12 mouse cellular contexts compared by ENCODE assay signal in the genomic region with DNA sequence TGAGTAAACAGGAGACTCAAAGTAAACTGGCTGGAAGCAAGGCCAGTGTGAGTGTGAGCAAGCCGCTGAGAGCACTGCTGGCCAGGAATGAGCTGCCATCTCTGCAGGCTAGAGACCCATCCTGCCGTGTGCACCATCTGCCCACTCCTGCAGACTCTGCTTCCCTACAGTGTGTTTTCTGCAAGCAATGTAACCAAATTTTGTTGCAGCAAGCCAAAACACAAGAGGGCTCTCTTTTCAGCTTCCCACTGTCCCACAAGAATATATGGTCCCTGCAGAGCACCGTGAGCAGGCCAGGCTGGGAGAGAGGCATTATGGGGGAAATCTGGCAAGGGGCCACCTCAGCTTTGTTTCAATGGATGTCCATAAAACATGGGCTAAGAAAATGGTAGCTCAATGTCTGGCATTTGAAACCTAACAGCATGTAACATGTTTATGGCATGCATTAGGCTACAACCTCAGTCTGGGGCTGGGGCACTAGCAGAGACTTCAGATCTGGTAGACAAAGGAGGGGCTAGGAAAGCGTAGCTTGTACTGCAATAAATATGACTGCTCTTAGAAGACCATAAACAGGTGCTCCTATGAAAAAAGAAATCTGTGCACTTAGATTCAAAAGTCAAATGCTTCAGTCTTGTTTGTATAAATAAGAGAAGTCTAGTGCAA.
A peak's percentile ranks its signal among the peaks of the same experiment; 100 is the strongest.
DNase-seq lines count a peak whose midpoint lies in the region; ATAC-seq and TF ChIP-seq lines count a peak whose summit lies in the region.
"Had no signal": no experiment of that assay in that cellular context is flagged by ENCODE, and none has a peak within 500 bp of the region (broad histone marks: within the 10 kb centered on the region; RNA-seq: fewer than 3 reads in every experiment).

No protein-coding gene starts in this region.

- TF ChIP-seq CTCF in cerebellum, adult 2 months (IDR thresholded peaks at IDR 0.05; ENCODE audit: borderline replicate concordance, insufficient read depth, low read depth, low read length): peak; percentile 7; the same call in 1 of the 2 replicates

- TF ChIP-seq POLR2A in cerebellum, adult 2 months (IDR thresholded peaks at IDR 0.05; ENCODE audit: borderline replicate concordance, insufficient read depth, low read length): no peak

- no peak overlapping the region for H3K27ac ChIP-seq in forebrain, embryonic 14.5 days (ENCODE audit: low read depth, low read length)
- H3K27ac ChIP-seq in forebrain, embryonic 12.5 days: no peak overlapping the region
- H3K27ac ChIP-seq in cerebellum, adult 2 months (ENCODE audit: insufficient read depth, low read length): no peak overlapping the region
- H3K27ac ChIP-seq in limb, embryonic 12.5 days: peak overlapping the region; percentile 84
- H3K27ac ChIP-seq: layer of hippocampus, adult 2 months had no signal

- ATAC-seq in forebrain, embryonic 14.5 days: 0 out of 2 replicates have a peak, but pooled peaks have one; percentile 48
- ATAC-seq in forebrain, embryonic 12.5 days (ENCODE audit: low FRiP score): no peak
- ATAC-seq in limb, embryonic 12.5 days (ENCODE audit: insufficient number of reproducible peaks, insufficient read depth, low FRiP score, low TSS enrichment, low read depth): 0 out of 2 replicates have a peak, but pooled peaks have one; percentile 47

- H3K27me3 ChIP-seq in forebrain, embryonic 14.5 days (replicated peaks; ENCODE audit: control insufficient read depth, insufficient read depth, low read length): no peaks in the 10 kb centered on the region
- H3K27me3 ChIP-seq in forebrain, embryonic 12.5 days: peaks cover 20% of the 10 kb centered on the region
- H3K27me3 ChIP-seq in cerebellum, adult 2 months (ENCODE audit: control insufficient read depth, insufficient read depth, low read length): no peaks in the 10 kb centered on the region
- 0 out of 2 replicates have a peak, but pooled peaks cover 6% of the 10 kb centered on the region for H3K27me3 ChIP-seq in limb, embryonic 12.5 days

- WGBS in forebrain, embryonic 14.5 days: 46% methylated on average over 4 of the region's 4 CpGs
- 65% methylated on average over 4 of the region's 4 CpGs for WGBS in forebrain, embryonic 12.5 days
- 17% methylated on average over 4 of the region's 4 CpGs for WGBS in cerebellum, adult 2 months
- 39% methylated on average over 4 of the region's 4 CpGs for WGBS in limb, embryonic 12.5 days

- peak; percentile 36 for DNase-seq in forebrain, embryonic 14.5 days (ENCODE audit: low spot score)
- DNase-seq in kidney, postnatal 10 days: peak; percentile 9
- no peak for DNase-seq in kidney, postnatal 36 days
- peak; percentile 87 to 95 for DNase-seq in cerebellum, adult 2 months
- DNase-seq in layer of hippocampus, adult 9-10 months (ENCODE audit: low spot score): no peak
- no peak for DNase-seq in layer of hippocampus, adult 11-12 months (ENCODE audit: low spot score)
- DNase-seq: B cell, adult 2 months; kidney, adult 11 months; lung, adult 18-20 months had no signal

- no peak overlapping the region for H3K9ac ChIP-seq in forebrain, embryonic 14.5 days (ENCODE audit: low read length)
- no peak overlapping the region for H3K9ac ChIP-seq in forebrain, embryonic 12.5 days
- H3K9ac ChIP-seq in limb, embryonic 12.5 days (replicated peaks): no peak overlapping the region

- no peaks in the 10 kb centered on the region for H3K36me3 ChIP-seq in forebrain, embryonic 14.5 days (ENCODE audit: control insufficient read depth, insufficient read depth, low read length)
- no peaks in the 10 kb centered on the region for H3K36me3 ChIP-seq in forebrain, embryonic 12.5 days (replicated peaks)
- 0 out of 2 replicates have a peak, but pooled peaks cover 3% of the 10 kb centered on the region for H3K36me3 ChIP-seq in limb, embryonic 12.5 days

- no peaks in the 10 kb centered on the region for H3K9me3 ChIP-seq in forebrain, embryonic 14.5 days (replicated peaks; ENCODE audit: control insufficient read depth, low read length)
- no peaks in the 10 kb centered on the region for H3K9me3 ChIP-seq in forebrain, embryonic 12.5 days
- no peaks in the 10 kb centered on the region for H3K9me3 ChIP-seq in limb, embryonic 12.5 days

- H3K4me1 ChIP-seq in forebrain, embryonic 14.5 days (ENCODE audit: control insufficient read depth, insufficient read depth, low read length): peaks cover 5% of the 10 kb centered on the region; the same call in 1 of the 2 replicates
- H3K4me1 ChIP-seq in forebrain, embryonic 12.5 days: peaks cover 7% of the 10 kb centered on the region; the same call in 1 of the 2 replicates
- peaks cover 5% of the 10 kb centered on the region; the same call in 1 of the 2 replicates for H3K4me1 ChIP-seq in cerebellum, adult 2 months (ENCODE audit: control insufficient read depth, insufficient read depth, low read length)
- peaks cover 24% of the 10 kb centered on the region for H3K4me1 ChIP-seq in limb, embryonic 12.5 days (replicated peaks)

- no peak overlapping the region for H3K4me3 ChIP-seq in forebrain, embryonic 14.5 days (ENCODE audit: low read depth, low read length)
- no peak overlapping the region for H3K4me3 ChIP-seq in forebrain, embryonic 12.5 days (replicated peaks)
- H3K4me3 ChIP-seq in cerebellum, adult 2 months (replicated peaks; ENCODE audit: insufficient read depth, low read depth, low read length): no peak overlapping the region
- H3K4me3 ChIP-seq in limb, embryonic 12.5 days (replicated peaks): no peak overlapping the region
- H3K4me3 ChIP-seq: layer of hippocampus, adult 2 months had no signal

- no peak overlapping the region for H3K4me2 ChIP-seq in forebrain, embryonic 14.5 days (ENCODE audit: low read length)
- no peak overlapping the region for H3K4me2 ChIP-seq in forebrain, embryonic 12.5 days
- H3K4me2 ChIP-seq in limb, embryonic 12.5 days: no peak overlapping the region

Comparison
In these comparisons a context has a peak if more than half of its experiments do, and no peak if none do; other contexts are left out.
1. DNase-seq: peak in forebrain, embryonic 14.5 days (single experiment), kidney, postnatal 10 days (single experiment) and cerebellum, adult 2 months (2 of 2); none in kidney, postnatal 36 days (0 of 2), layer of hippocampus, adult 9-10 months (single experiment) and layer of hippocampus, adult 11-12 months (single experiment).